Mouse (Mus musculus) Patski (cell line): ENCODE measurements around the gene Itgb5. TPM values are rescaled to one million over a fixed set of nuclear protein-coding genes. Genes with fewer than 3 reads are reported as not detected.

Experiments
- ATAC-seq: fragments of 100-300 bp; one replicate; pipeline ENCODE4 v1.8.0; 2021
- CTCF ChIA-PET: fragments of 350-600 bp; sonication (Branson Sonifier 250); formaldehyde crosslinking; loops from one replicate; lab custom pipeline; 2022; ENCODE audit warnings: inconsistent platforms; lab: Charles Lee
- POLR2A ChIA-PET: fragments of 350-600 bp; sonication (Branson Sonifier 250); formaldehyde crosslinking; loops from one replicate; lab custom pipeline; 2022; ENCODE audit warnings: antibody characterized with exemption, inconsistent platforms; lab: Charles Lee
- DNase-seq: peaks from one replicate; pipeline ENCODE4 v3.0.0-alpha.2; 2011; ENCODE audit warnings: low read depth, low spot score
- H3K27me3 ChIP-seq: fragments of 371-371 bp; one replicate; pipeline ENCODE4 v1.5.1; 2021
- CTCF ChIP-seq: fragments of 100-300 bp; IDR thresholded peaks from one replicate; pipeline ENCODE4 v1.5.1; 2021
- in situ Hi-C: fragments of 300-500 bp; cut with MboI; formaldehyde crosslinking; loops from 3 replicates; pipeline ENCODE4 v1.11.1; 2018; ENCODE audit warnings: low pct_unique_long_range_greater_than_20kb, mixed read lengths
- polyA plus RNA-seq: library from polyadenylated mRNA; unstranded; gene quantifications from one replicate; pipeline ENCODE4 v1.2.3, GENCODE M21; 2021

Gene Itgb5
- polyA plus RNA-seq, 1 experiment from 2014 or later, result 355 TPM

DNA sequence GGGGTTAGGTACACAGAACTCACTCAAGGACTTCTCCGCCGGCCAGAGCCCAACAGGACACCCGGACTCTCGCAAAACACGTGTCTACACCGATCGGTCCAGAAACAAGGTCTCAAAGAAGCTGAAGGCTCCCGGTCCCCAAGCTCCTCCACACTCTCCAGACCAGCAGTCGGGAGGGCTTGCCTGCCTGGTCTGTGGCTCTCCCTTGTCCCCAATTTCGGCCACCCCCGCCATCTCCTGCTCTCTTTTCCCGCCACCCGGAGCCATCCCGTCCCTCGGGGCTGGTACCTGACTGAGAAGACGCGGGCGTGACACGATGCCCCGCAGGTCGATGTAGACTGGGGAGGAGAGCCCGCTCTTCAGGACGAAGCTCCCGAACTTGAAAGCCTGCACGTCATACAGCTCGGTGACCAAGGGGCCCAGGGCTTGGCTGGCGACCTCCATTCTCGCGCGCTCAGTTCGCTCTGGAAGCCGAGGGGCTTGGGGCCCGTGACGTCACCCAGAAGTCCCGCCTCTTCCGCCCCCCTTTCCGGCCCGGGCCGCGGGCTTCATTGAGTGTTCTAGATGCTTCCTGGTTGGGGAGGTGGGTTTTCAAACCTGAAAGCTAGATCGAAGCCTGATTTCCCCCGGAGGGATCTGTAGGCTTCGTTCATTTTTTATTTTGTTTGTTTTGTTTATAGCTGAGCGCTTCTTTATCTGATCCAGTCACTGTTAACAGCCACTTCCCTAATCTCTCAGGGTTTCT, 137.2 kb downstream of the Itgb5 start, which contains the start of gene Umps:
Gene Umps, minus strand, starts transcription at position 501 of the 745 bp plus-strand sequence.
- no peak for DNase-seq
- H3K27me3 ChIP-seq, result no peaks in the 10 kb centered on the region
- CTCF ChIA-PET, result interaction anchor here (1.4 kb wide), 1 partner anchor 21 kb away, joined by 3 read pairs; no protein-coding TSS in a partner anchor
- no peak for TF ChIP-seq CTCF
- in situ Hi-C loops, result no loop called here
- POLR2A ChIA-PET, result no interaction called here
- peak; percentile 60 for ATAC-seq

DNA sequence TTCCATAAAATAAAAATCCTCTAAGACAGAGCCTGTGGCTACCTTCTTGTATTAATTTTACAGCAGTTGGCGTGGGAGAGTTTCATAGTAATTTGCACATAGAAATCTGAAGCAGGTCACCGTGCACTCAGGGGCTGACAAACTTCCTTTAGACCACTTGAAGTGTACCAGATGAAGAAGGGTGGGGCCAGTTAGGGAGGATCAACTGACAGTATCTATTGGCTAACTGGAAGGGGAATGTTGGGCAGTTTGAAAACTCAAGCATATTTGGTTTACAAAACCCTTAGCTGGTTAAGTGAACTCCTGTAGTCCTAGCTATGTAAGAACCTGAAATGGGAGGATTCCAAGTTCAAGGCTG, 137.8 kb downstream of the Itgb5 start:
- ATAC-seq (no peak), DNase-seq (no peak)
- TF ChIP-seq CTCF, result no peak
- in situ Hi-C loops, result no loop called here
- ChIA-PET CTCF (interaction anchor here (1.4 kb wide), 1 partner anchor 20 kb away, joined by 3 read pairs; no protein-coding TSS in a partner anchor), POLR2A (no interaction called here)
- H3K27me3 ChIP-seq, result no peaks in the 10 kb centered on the region

DNA sequence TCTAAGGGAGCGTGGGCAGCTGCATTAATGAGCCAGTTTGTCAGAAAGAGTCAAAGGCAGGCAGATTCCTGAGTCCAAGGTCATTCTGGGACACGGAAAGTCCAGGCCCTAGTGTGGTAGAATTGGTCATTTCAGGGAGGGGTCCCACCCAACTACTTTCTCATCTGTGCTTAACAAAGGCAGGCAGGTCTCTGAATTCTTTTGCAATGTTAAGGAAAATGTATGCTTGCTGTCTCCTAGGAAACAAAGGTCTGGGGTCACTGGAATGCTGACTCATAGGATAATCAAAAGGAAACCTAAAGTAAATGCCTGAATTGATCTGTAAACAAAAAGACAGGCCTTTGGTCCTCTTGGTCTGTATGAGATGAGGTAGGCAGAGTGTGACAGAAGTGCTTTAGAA, 150.4 kb downstream of the Itgb5 start:
- no peak for TF ChIP-seq CTCF
- DNase-seq (no peak), ATAC-seq (no peak)
- POLR2A ChIA-PET, result no interaction called here
- no peaks in the 10 kb centered on the region for H3K27me3 ChIP-seq
- in situ Hi-C loops, result no loop called here
- CTCF ChIA-PET, result interaction anchor here (1.1 to 4.5 kb wide), 3 partner anchors 9 to 159 kb away, joined by 3 to 31 read pairs (median 3); no protein-coding TSS in a partner anchor

DNA sequence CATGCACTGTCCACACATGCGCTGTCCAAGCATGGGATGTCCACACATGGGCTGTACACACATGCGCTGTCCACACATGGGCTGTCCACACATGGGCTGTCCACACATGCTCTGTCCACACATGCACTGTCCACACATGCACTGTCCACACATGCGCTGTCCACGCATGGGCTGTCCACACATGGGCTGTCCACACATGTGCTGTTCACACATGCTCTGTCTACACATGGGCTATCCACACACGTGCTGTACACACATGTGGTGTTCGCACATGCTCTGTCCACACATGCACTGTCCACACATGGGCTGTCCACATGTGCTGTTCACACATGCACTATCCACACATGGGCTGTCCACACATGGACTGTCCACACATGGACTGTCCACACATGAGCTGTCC, 154.2 kb downstream of the Itgb5 start:
- DNase-seq (no peak), ATAC-seq (no peak)
- TF ChIP-seq CTCF, result no peak
- in situ Hi-C loops, result no loop called here
- no peaks in the 10 kb centered on the region for H3K27me3 ChIP-seq
- ChIA-PET CTCF (no interaction called here), POLR2A (no interaction called here)

DNA sequence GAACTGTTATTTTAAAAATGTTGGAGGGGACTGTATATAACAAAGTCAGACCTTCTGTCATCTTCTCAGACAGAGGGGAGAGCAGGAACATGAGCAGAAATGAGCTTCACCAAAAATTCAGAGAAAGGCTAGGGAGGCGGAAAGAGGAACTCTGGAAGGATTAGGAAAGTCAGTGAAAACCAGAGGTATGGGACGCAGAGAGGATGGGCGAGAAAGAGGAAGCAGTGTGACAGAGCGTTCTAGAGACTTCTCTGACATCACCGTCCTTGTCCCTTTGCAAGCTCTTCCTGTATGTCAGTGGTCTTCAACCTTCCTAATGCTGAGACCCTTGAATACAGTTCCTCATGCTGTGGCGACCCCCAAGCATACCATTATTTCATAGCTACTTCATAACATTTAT, 155.9 kb downstream of the Itgb5 start:
- in situ Hi-C loops, result no loop called here
- DNase-seq (no peak), ATAC-seq (no peak)
- ChIA-PET POLR2A (no interaction called here), CTCF (interaction anchor here (1.2 to 1.8 kb wide), 2 partner anchors 10 to 165 kb away, joined by 3 to 8 read pairs; no protein-coding TSS in a partner anchor)
- H3K27me3 ChIP-seq, result no peaks in the 10 kb centered on the region
- no peak for TF ChIP-seq CTCF

DNA sequence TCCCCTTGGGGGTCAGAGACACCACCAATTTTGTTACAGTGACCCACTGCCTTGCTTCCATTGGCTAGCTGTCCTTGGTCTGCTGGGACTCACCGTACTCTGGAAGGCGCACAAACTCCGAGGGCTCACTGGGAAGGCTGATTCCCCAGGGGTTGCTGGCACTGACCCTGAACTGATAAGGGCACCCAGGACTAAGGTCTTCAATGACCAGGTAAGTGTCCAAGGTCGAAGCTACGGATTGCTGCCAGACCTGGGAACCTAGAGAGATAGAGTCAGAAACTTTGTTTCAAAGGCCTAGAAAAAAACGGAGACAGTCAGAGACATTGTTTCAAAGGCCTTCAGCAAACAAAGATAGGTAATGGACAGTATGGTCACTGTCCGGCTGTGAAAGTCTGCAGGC, 157.5 kb downstream of the Itgb5 start:
- ATAC-seq (no peak), DNase-seq (no peak)
- no peak for TF ChIP-seq CTCF
- POLR2A ChIA-PET, result no interaction called here
- in situ Hi-C loops, result no loop called here
- H3K27me3 ChIP-seq, result no peaks in the 10 kb centered on the region
- CTCF ChIA-PET, result interaction anchor here (1.0 to 3.7 kb wide), 6 partner anchors 9 to 166 kb away, joined by 3 to 31 read pairs (median 8); no protein-coding TSS in a partner anchor

DNA sequence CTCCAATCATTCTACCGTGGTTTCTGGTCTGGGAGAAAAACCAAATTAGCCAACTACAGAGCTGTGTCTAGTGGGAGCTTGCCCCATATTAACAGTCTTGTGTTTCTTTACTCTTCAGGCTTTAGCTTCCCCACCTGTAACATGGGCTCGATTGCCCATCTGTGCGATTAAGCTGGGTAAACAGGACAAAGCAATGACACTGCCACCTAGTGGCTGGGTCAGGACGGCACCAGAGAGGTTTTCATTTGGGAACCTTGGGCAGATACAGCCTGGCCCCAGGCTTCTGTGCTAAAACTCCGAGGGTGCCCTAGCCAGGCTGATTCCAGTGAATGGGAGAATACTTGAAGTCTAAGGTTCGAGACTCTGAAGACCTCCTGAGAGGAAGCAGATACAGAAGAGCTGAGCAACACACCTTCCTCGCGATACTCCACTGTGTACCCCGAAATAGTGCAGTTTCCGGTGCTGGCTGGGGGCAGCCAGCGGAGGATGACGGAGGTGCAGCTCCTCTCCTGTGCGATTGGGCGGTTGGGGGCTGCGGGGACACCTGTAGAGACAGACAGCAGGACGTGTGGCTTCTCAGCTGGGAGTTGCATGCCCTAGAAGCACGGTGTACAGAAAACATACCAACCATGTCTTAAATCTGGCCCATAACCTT, 159.0 kb downstream of the Itgb5 start:
- ChIA-PET CTCF (interaction anchor here (0.8 to 3.7 kb wide), 19 partner anchors 8 to 178 kb away, joined by 3 to 31 read pairs (median 4); no protein-coding TSS in a partner anchor), POLR2A (interaction anchor here (0.9 kb wide), 1 partner anchor 14 kb away, joined by 3 read pairs; no protein-coding TSS in a partner anchor)
- H3K27me3 ChIP-seq, result no peaks in the 10 kb centered on the region
- DNase-seq, result no peak
- TF ChIP-seq CTCF, result peak; percentile 90
- ATAC-seq, result peak; percentile 54
- in situ Hi-C loops, result no loop called here

DNA sequence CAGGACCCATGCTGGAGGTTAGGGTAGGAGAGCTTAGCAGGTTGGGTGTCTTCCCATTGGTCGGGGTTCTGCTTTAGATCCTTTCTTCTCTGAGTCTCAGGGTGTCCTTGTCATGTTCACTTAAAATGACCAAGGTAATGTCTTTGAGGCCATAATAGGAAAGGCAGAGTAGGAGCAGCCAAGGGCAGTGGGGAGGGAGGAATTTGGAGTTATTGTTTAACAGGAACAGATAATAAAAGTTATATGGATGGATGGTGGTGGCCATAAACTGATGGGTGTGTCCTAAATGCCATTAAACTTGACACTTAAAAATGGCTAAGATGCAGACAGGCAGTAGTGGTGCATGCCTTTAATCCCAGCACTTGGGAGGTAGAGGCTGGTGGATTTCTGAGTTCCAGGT, 159.6 kb downstream of the Itgb5 start:
- in situ Hi-C loops, result no loop called here
- ATAC-seq (no peak), DNase-seq (no peak)
- TF ChIP-seq CTCF, result no peak
- ChIA-PET POLR2A (no interaction called here), CTCF (interaction anchor here (0.8 to 3.7 kb wide), 12 partner anchors 9 to 178 kb away, joined by 3 to 31 read pairs (median 4); no protein-coding TSS in a partner anchor)
- no peaks in the 10 kb centered on the region for H3K27me3 ChIP-seq

DNA sequence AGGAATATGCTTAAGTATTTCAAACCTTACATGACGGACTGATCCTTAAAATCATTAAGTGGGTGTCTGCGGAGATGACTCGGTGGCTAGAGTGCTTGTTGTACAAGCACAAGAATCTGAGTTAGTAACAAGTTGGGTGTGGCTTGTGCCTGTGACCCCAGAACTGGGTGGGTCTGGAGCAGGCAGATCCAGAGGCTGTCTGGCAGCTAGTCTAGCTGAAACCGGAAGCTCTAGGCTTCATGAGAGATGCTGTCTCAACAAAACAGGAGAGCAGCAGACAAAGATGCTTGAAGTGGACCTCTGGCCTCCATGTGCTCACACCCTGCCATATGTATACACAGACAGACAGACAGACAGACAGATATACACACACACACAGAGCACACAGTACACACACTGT, 161.2 kb downstream of the Itgb5 start:
- CTCF ChIA-PET, result no interaction called here
- no peak for TF ChIP-seq CTCF
- DNase-seq (no peak), ATAC-seq (no peak)
- no peaks in the 10 kb centered on the region for H3K27me3 ChIP-seq
- in situ Hi-C loops, result loop anchor here (5.0 kb wide), 2 partner anchors 127 to 168 kb away; no protein-coding TSS in a partner anchor
- POLR2A ChIA-PET, result no interaction called here

DNA sequence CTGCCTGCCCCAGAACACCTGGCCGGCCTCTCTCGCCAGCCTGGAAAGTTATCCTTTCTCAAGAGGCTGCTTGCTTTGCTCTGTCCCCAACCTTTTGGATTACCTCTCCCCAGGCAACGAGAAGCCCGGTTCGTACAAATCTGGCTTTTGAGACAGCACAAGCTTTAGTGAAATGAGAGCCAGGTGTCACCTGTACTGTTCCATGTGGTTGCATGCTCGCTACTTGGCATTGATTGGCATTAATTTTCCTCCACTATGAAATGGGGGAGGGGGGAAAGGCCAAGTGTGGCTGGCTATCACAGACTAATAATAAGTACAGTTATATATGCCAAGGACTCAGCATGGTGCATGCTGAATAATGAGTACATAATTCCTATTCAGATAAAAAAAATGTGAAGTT, 164.9 kb downstream of the Itgb5 start:
- ATAC-seq (no peak), DNase-seq (no peak)
- ChIA-PET CTCF (interaction anchor here (0.9 to 3.2 kb wide), 2 partner anchors 120 to 174 kb away, joined by 3 to 17 read pairs; no protein-coding TSS in a partner anchor), POLR2A (interaction anchor here (0.7 kb wide), 1 partner anchor 122 kb away, joined by 4 read pairs; no protein-coding TSS in a partner anchor)
- in situ Hi-C loops, result loop anchor here (5.0 kb wide), 2 partner anchors 123 to 172 kb away; no protein-coding TSS in a partner anchor
- H3K27me3 ChIP-seq, result no peaks in the 10 kb centered on the region
- no peak for TF ChIP-seq CTCF
